Mouse (Mus musculus) 416B (cell line): Measurements from ENCODE around the gene Cpne7.
A peak's percentile ranks its signal among the peaks of the same experiment; 100 is the strongest.

Source experiments
- DNase-seq: peaks from one replicate; pipeline ENCODE4 v3.0.0; 2011; ENCODE audit warnings: low read depth

Cpne7 gene

GRCm38 (mm10) chr8:123117127-123117731 lies at the start of gene Cpne7:
TSS of gene Cpne7 (plus strand) at chr8:123117374.
- no peak for DNase-seq

- no peak for DNase-seq
These were observed 46.0 kb upstream of the Cpne7 start for GRCm38 (mm10) chr8:123071176-123071575.

GRCm38 (mm10) chr8:123077213-123077612 lies 40.0 kb upstream of the Cpne7 start:
- peak; percentile 41 for DNase-seq

- no peak for DNase-seq
These were observed 34.2 kb upstream of the Cpne7 start for GRCm38 (mm10) chr8:123082993-123083392.

GRCm38 (mm10) chr8:123083610-123084009 lies 33.6 kb upstream of the Cpne7 start:
- DNase-seq: no peak

GRCm38 (mm10) chr8:123087289-123087688 lies 29.9 kb upstream of the Cpne7 start:
- no peak for DNase-seq

- DNase-seq: no peak
These were observed 20.0 kb upstream of the Cpne7 start for GRCm38 (mm10) chr8:123097216-123097615.

GRCm38 (mm10) chr8:123097786-123098584 lies 19.2 kb upstream of the Cpne7 start:
- DNase-seq: no peak

GRCm38 (mm10) chr8:123100288-123100687 lies 16.9 kb upstream of the Cpne7 start:
- peak; percentile 96 for DNase-seq

- peak; percentile 52 for DNase-seq
These were observed 15.9 kb upstream of the Cpne7 start for GRCm38 (mm10) chr8:123101244-123101643.

GRCm38 (mm10) chr8:123101735-123102685 lies 15.2 kb upstream of the Cpne7 start, which contains the start of gene Rpl13:
TSS of gene Rpl13 (plus strand) at chr8:123102350.
- DNase-seq: peak; percentile 99

- DNase-seq: peak; percentile 36
These were observed 14.3 kb upstream of the Cpne7 start for GRCm38 (mm10) chr8:123102855-123103254.

- DNase-seq: peak; percentile 42
These were observed 13.9 kb upstream of the Cpne7 start for GRCm38 (mm10) chr8:123103285-123103684.

GRCm38 (mm10) chr8:123104046-123104767 lies 13.0 kb upstream of the Cpne7 start:
- peak; percentile 44 for DNase-seq

- peak; percentile 90 for DNase-seq
These were observed 11.4 kb upstream of the Cpne7 start for GRCm38 (mm10) chr8:123105553-123106326.

GRCm38 (mm10) chr8:123106531-123106930 lies 10.6 kb upstream of the Cpne7 start:
- peak; percentile 80 for DNase-seq

GRCm38 (mm10) chr8:123108010-123108409 lies 9.2 kb upstream of the Cpne7 start:
- DNase-seq: peak; percentile 56

- DNase-seq: no peak
These were observed 8.2 kb upstream of the Cpne7 start for GRCm38 (mm10) chr8:123108953-123109352.

- DNase-seq: peak; percentile 85
These were observed 6.5 kb upstream of the Cpne7 start for GRCm38 (mm10) chr8:123110649-123111048.

GRCm38 (mm10) chr8:123112892-123113291 lies 4.3 kb upstream of the Cpne7 start:
- peak; percentile 92 for DNase-seq
